Mouse (Mus musculus) liver, embryonic 14.5 days (tissue): Measurements from ENCODE around the gene Capn2. TPM values are rescaled to one million over a fixed set of nuclear protein-coding genes. Genes with fewer than 3 reads are reported as not detected.

Experiments
- ATAC-seq: fragments of 200-750 bp; cut with Nextera tagmentation; 2 replicates; pipeline ENCODE4 v1.8.0; 2017; ENCODE audit warnings: moderate number of reproducible peaks, mild to moderate bottlenecking, moderate library complexity; ENCODE audit not compliant: insufficient read depth
- DNase-seq, 3 experiments: peaks; one replicate each; pipeline ENCODE4 v3.0.0-alpha.2; 2012 to 2013; ENCODE audit warnings: low read depth in 3 of 3, low spot score in 3 of 3
- H3K27ac ChIP-seq: fragments of 300-500 bp; sonication (generic); 2 replicates; pipeline ENCODE4 v1.5.1; 2014; ENCODE audit warnings: moderate library complexity, mild to moderate bottlenecking, control low read depth, inconsistent platforms
- H3K27me3 ChIP-seq: fragments of 300-500 bp; sonication (generic); 2 replicates; pipeline ENCODE4 v1.6.1; 2014; ENCODE audit warnings: mild to moderate bottlenecking, low read length, moderate library complexity; ENCODE audit not compliant: control insufficient read depth, insufficient read depth
- H3K36me3 ChIP-seq: fragments of 300-500 bp; sonication (generic); replicated peaks from 2 replicates; pipeline ENCODE4 v1.6.1; 2014; ENCODE audit warnings: low read depth; ENCODE audit not compliant: control insufficient read depth, insufficient read depth
- H3K4me1 ChIP-seq, 2 experiments: fragments of 200-500 bp in 1 of 2; fragments of 300-500 bp in 1 of 2; sonication (generic) in 1 of 2; replicated peaks; 2 replicates each; pipeline ENCODE4 v1.6.1; 2012 to 2014; ENCODE audit warnings: antibody characterized with exemption in 1 of 2, inconsistent platforms in 1 of 2, low read length in 1 of 2; ENCODE audit not compliant: control insufficient read depth in 2 of 2, insufficient read depth in 2 of 2
- H3K4me2 ChIP-seq: fragments of 300-500 bp; sonication (generic); 2 replicates; pipeline ENCODE4 v1.6.1; 2014; ENCODE audit warnings: low read depth, mild to moderate bottlenecking, control low read depth, moderate library complexity
- H3K4me3 ChIP-seq, 2 experiments: fragments of 200-500 bp in 1 of 2; fragments of 300-500 bp in 1 of 2; sonication (generic) in 1 of 2; 2 replicates each; pipeline ENCODE4 v1.5.1; 2012 to 2014; ENCODE audit warnings: low read depth in 2 of 2, low read length in 2 of 2, mild to moderate bottlenecking in 2 of 2, control low read depth in 1 of 2, inconsistent platforms in 1 of 2, moderate library complexity in 1 of 2; ENCODE audit not compliant: insufficient read depth in 1 of 2
- H3K9ac ChIP-seq: fragments of 300-500 bp; sonication (generic); replicated peaks from 2 replicates; pipeline ENCODE4 v1.6.1; 2014; ENCODE audit warnings: mild to moderate bottlenecking, control low read depth, moderate library complexity
- H3K9me3 ChIP-seq: fragments of 300-500 bp; sonication (generic); 2 replicates; pipeline ENCODE4 v1.6.1; 2016; ENCODE audit warnings: low read length, mixed read lengths; ENCODE audit not compliant: control insufficient read depth
- CTCF ChIP-seq: IDR thresholded peaks from 2 replicates; pipeline ENCODE4 v1.5.1; 2016; ENCODE audit warnings: antibody characterized with exemption, low read depth, control low read depth
- EP300 ChIP-seq: IDR thresholded peaks from 2 replicates; pipeline ENCODE4 v1.6.1; 2016; ENCODE audit warnings: antibody characterized with exemption, low read depth
- WGBS: fragments of 180-500 bp; shearing (Covaris S2); extraction: QIAGEN DNeasy Blood & Tissue Kit; methylation state at CpG from one replicate; pipeline ENCODE4 v1.1.7; 2014; ENCODE audit not compliant: insufficient replicate concordance; 5-methylcytosine and 5-hydroxymethylcytosine counted together
- polyA plus RNA-seq, 2 experiments: library from polyadenylated mRNA; depleted of rRNA in 1 of 2; stranded (reverse) in 1 of 2; unstranded in 1 of 2; fragments of >200 nt; fragmentation: Nextera tagmentation in 1 of 2; extraction: Ambion mirVana in 1 of 2; gene quantifications; 2 replicates each; pipeline versions ENCODE4 v1.2.1 to v1.2.3; 2012 to 2014

The Capn2 gene
- polyA plus RNA-seq, 2 experiments = 9.8 to 13.6 TPM

- Histone ChIP-seq H3K9me3 (no peaks in the 10 kb centered on the region), H3K4me2 (no peak overlapping the region), H3K27me3 (no peaks in the 10 kb centered on the region), H3K36me3 (no peaks in the 10 kb centered on the region), H3K27ac (no peak overlapping the region), H3K4me1 (peaks cover 0 to 3% of the 10 kb centered on the region in 2 experiments; a peak in 3 of 4 replicates), H3K4me3 (no peak overlapping the region), H3K9ac (no peak overlapping the region)
- WGBS = 57% methylated on average over 3 of the region's 3 CpGs
- ATAC-seq (no peak), DNase-seq (no peak)
- TF ChIP-seq CTCF (no peak), EP300 (no peak)
These were observed 92.2 kb downstream of the Capn2 start for GRCm38 (mm10) chr1:182425176-182425575.

DNA sequence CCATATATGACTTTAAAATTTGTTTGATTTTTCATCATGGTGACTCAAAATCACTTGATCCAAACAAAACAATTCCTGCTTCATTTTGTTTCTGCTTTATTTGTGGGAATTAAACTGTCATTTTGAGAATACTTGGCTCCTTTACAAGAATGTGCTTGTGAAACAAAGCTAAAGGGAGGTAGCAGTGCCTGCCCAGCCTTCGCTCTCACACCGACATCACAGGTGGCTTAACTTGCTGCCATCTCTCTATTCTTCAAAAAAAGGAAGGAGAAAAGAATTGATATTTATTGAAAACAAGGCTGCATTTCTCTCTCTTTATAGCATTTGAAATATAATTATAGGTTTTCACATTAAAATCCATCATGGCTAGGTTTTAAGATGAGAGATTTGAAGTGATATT, 93.1 kb downstream of the Capn2 start:
- WGBS = 86% methylated on average over 2 of the region's 2 CpGs
- ATAC-seq = no peak
- DNase-seq = no peak
- Histone ChIP-seq H3K27ac (no peak overlapping the region), H3K36me3 (no peaks in the 10 kb centered on the region), H3K4me2 (no peak overlapping the region), H3K9me3 (no peaks in the 10 kb centered on the region), H3K4me1 (peaks cover 0 to 3% of the 10 kb centered on the region in 2 experiments; a peak in 3 of 4 replicates), H3K9ac (no peak overlapping the region), H3K4me3 (no peak overlapping the region), H3K27me3 (no peaks in the 10 kb centered on the region)
- TF ChIP-seq EP300 (no peak), CTCF (no peak)

- WGBS = 77% methylated on average over 3 of the region's 3 CpGs
- Histone ChIP-seq H3K9ac (no peak overlapping the region), H3K9me3 (no peaks in the 10 kb centered on the region), H3K27ac (no peak overlapping the region), H3K27me3 (no peaks in the 10 kb centered on the region), H3K4me1 (no peaks in the 10 kb centered on the region; a peak in 1 of 4 replicates), H3K4me3 (no peak overlapping the region), H3K36me3 (no peaks in the 10 kb centered on the region), H3K4me2 (no peak overlapping the region)
- no peak for ATAC-seq
- no peak for DNase-seq
- TF ChIP-seq CTCF = no peak
These were observed 97.9 kb downstream of the Capn2 start for GRCm38 (mm10) chr1:182419481-182419880.

Other genes starting within 250 kb of the Capn2 start
- gene Degs1, start 234.8 kb downstream of the Capn2 start, polyA plus RNA-seq (2012; rRNA removed) = 29.4 and 33.9 TPM in 2 replicates
- gene Degs1, start 234.8 kb downstream of the Capn2 start, polyA plus RNA-seq (2014; fragmentation: Nextera tagmentation; extraction: Ambion mirVana) = 72.8 and 75.3 TPM in 2 replicates
- gene Fbxo28, start 176.0 kb downstream of the Capn2 start, polyA plus RNA-seq (2012; rRNA removed) = 2.3 and 3.8 TPM in 2 replicates
- gene Fbxo28, start 176.0 kb downstream of the Capn2 start, polyA plus RNA-seq (2014; fragmentation: Nextera tagmentation; extraction: Ambion mirVana) = 5.7 and 7.1 TPM in 2 replicates
- gene Trp53bp2, start 108.4 kb downstream of the Capn2 start, polyA plus RNA-seq (2012; rRNA removed) = 2.3 and 2.5 TPM in 2 replicates
- gene Trp53bp2, start 108.4 kb downstream of the Capn2 start, polyA plus RNA-seq (2014; fragmentation: Nextera tagmentation; extraction: Ambion mirVana) = 2.7 and 3.1 TPM in 2 replicates
- gene Capn8, start 47.4 kb upstream of the Capn2 start, polyA plus RNA-seq (2012; rRNA removed) = 0.01 TPM in 1 of 2 replicates, not detected in the other
- not detected in 2 replicates for gene Capn8, start 47.4 kb upstream of the Capn2 start, polyA plus RNA-seq (2014; fragmentation: Nextera tagmentation; extraction: Ambion mirVana)
- gene Ccdc185, start 231.6 kb upstream of the Capn2 start, polyA plus RNA-seq (2012; rRNA removed) = not detected in 2 replicates
- gene Ccdc185, start 231.6 kb upstream of the Capn2 start, polyA plus RNA-seq (2014; fragmentation: Nextera tagmentation; extraction: Ambion mirVana) = not detected in 2 replicates
- gene Susd4, start 246.3 kb upstream of the Capn2 start, polyA plus RNA-seq (2012; rRNA removed) = 0.60 and 0.61 TPM in 2 replicates
- gene Susd4, start 246.3 kb upstream of the Capn2 start, polyA plus RNA-seq (2014; fragmentation: Nextera tagmentation; extraction: Ambion mirVana) = 0.57 and 0.74 TPM in 2 replicates